Mouse (Mus musculus) heart, embryonic 13.5 days (tissue): ENCODE measurements around the gene Gm38393. TPM values are rescaled to one million over a fixed set of nuclear protein-coding genes. Genes with fewer than 3 reads are reported as not detected.

Source experiments
- ATAC-seq: fragments of 200-750 bp; cut with Nextera tagmentation; 2 replicates; pipeline ENCODE4 v1.8.0; 2017; ENCODE audit warnings: moderate TSS enrichment; ENCODE audit not compliant: insufficient number of reproducible peaks, low FRiP score, low TSS enrichment; ENCODE audit errors: extremely low read depth
- H3K27ac ChIP-seq: fragments of 300-500 bp; sonication (generic); replicated peaks from 2 replicates; pipeline ENCODE4 v1.5.1; 2015; ENCODE audit warnings: moderate library complexity, mild to moderate bottlenecking, inconsistent platforms
- H3K27me3 ChIP-seq: fragments of 300-500 bp; sonication (generic); replicated peaks from 2 replicates; pipeline ENCODE4 v1.6.1; 2015; ENCODE audit warnings: mild to moderate bottlenecking, inconsistent platforms
- H3K36me3 ChIP-seq: fragments of 300-500 bp; sonication (generic); 2 replicates; pipeline ENCODE4 v1.6.1; 2015; ENCODE audit warnings: mild to moderate bottlenecking, inconsistent platforms
- H3K4me1 ChIP-seq: fragments of 300-500 bp; sonication (generic); 2 replicates; pipeline ENCODE4 v1.6.1; 2015; ENCODE audit warnings: inconsistent platforms
- H3K4me2 ChIP-seq: fragments of 300-500 bp; sonication (generic); 2 replicates; pipeline ENCODE4 v1.6.1; 2015; ENCODE audit warnings: inconsistent platforms, mild to moderate bottlenecking, moderate library complexity
- H3K4me3 ChIP-seq: fragments of 300-500 bp; sonication (generic); 2 replicates; pipeline ENCODE4 v1.5.1; 2015; ENCODE audit warnings: moderate library complexity, mild to moderate bottlenecking, inconsistent platforms
- H3K9ac ChIP-seq: fragments of 300-500 bp; sonication (generic); 2 replicates; pipeline ENCODE4 v1.6.1; 2015; ENCODE audit warnings: inconsistent platforms, mild to moderate bottlenecking, moderate library complexity
- H3K9me3 ChIP-seq: fragments of 300-500 bp; sonication (generic); 2 replicates; pipeline ENCODE4 v1.6.1; 2016; ENCODE audit warnings: inconsistent platforms
- WGBS: fragments of 180-500 bp; shearing (Covaris S2); methylation state at CpG from one replicate; pipeline ENCODE4 v1.1.7; 2015; ENCODE audit warnings: mixed read lengths; 5-methylcytosine and 5-hydroxymethylcytosine counted together
- polyA plus RNA-seq: library from polyadenylated mRNA; unstranded; fragments of >200 nt; fragmentation: Nextera tagmentation; extraction: Ambion mirVana; gene quantifications from 2 replicates; pipeline ENCODE4 v1.2.1, GENCODE M21; 2015

Gene Gm38393
- polyA plus RNA-seq, result 0.11 and 0.48 TPM in 2 replicates

DNA sequence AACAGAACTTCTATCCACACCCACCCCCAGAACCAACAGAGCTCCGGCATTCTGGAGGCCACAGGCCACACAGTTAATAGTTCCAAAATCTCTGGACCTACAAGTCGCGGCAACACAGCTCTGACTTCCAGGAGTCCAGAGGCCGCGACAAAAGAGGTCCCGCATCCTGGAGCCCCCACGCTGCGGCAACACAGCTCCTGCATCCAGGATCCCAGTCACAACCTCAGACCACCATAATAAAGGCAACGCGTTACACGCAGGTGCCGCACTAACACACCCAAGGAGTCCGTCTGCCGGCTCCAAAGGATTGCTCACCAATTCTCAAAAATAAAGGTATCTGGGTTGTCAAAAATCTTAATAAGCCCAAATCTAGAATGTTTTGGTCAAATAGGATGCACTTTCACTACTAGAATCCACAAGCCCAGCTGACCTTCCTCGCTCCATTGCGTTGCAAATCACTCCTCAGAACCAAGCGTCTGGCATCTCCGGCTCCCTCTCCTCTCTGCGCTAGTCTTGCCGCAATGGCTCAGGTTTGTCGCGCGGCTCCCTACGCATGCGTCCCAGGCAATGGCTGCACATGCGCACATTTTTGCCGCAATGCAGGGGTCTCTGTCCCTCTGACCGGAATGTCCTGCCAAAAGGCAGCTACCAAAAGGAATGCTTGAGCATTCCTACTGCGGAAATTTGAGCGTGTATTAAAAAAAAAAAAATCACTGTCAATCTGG lies at the start of gene Gm38393, which contains the start of gene Snurf:
Gene Gm38393, minus strand, starts transcription at position 459 of the 725 bp plus-strand sequence.
Gene Snurf, minus strand, starts transcription at position 444 of the 725 bp plus-strand sequence.
- H3K4me3 ChIP-seq, result peak within 1 kb of the TSS; percentile 68
- no peaks in the 10 kb centered on the region for H3K27me3 ChIP-seq
- peaks cover 30% of the 10 kb centered on the region for H3K9me3 ChIP-seq
- no peaks in the 10 kb centered on the region for H3K36me3 ChIP-seq
- H3K4me2 ChIP-seq, result peak within 1 kb of the TSS; percentile 72
- peak within 1 kb of the TSS; percentile 83 for H3K9ac ChIP-seq
- peak within 1 kb of the TSS; percentile 50 for H3K27ac ChIP-seq
- ATAC-seq, result no peak
- H3K4me1 ChIP-seq, result no peaks in the 10 kb centered on the region
- 43% methylated on average over 30 of the region's 30 CpGs for WGBS

- Histone ChIP-seq H3K27me3 (no peaks in the 10 kb centered on the region), H3K36me3 (no peaks in the 10 kb centered on the region), H3K9me3 (no peaks in the 10 kb centered on the region), H3K4me3 (no peak overlapping the region), H3K27ac (no peak overlapping the region), H3K4me2 (no peak overlapping the region), H3K9ac (no peak overlapping the region), H3K4me1 (no peaks in the 10 kb centered on the region)
- no peak for ATAC-seq
- WGBS, result 60% methylated on average over 6 of the region's 6 CpGs
These were observed 42.8 kb upstream of the Gm38393 start for GRCm38 (mm10) chr7:60047481-60048201.

DNA sequence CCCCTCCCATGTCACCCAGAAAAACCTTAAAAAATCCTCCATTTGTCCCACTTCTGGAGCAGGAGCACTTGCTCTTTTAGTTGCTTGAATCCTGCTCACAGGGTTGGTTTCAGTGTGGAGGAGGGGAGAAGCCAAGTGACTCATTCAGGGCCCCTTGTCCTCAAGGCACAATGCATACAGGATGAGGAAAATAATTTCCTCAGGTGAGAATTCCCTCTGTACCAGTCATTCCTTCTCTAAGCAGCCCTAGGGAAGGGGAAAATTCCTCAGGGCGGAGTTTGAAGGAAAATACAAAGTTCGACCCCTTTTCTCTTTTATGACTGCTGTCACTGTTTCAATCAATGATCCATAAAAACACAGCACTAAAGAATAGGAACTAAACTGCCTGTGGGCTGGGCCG lies 8.3 kb upstream of the Gm38393 start:
- Histone ChIP-seq H3K27me3 (no peaks in the 10 kb centered on the region), H3K9ac (no peak overlapping the region), H3K4me3 (no peak overlapping the region), H3K27ac (no peak overlapping the region), H3K36me3 (no peaks in the 10 kb centered on the region), H3K4me2 (no peak overlapping the region), H3K9me3 (0 out of 2 replicates have a peak, but pooled peaks cover 3% of the 10 kb centered on the region), H3K4me1 (no peaks in the 10 kb centered on the region)
- ATAC-seq, result no peak
- 73% methylated on average over 3 of the region's 3 CpGs for WGBS

DNA sequence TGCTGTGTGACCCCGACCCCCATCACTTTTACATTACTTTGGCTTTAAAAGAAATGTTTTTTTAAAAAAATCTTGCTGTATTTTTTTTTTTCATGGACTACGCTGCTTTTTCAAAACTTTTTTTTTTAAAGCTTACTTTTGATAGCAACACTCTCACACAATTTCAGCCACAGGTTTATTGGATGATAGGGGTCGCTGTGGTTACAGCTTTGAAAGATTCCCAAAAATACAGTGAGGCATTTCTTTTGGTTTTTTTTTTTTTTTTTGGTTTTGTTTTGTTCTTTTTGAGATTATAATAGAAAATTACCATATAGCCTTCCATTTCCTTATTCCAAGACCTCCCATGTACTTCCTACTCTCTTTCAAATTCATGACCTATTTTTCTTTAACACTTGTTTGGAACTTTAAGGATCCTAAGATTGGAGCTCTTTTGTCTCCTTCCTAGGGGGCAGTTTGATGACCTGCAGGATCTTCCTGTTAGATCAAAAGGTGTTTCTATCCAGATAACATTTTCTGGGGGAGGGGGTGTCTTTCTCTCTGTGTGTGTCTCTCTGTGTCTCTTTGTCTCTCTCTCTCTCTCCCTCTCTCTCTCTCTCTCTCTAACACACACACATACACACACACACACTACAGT lies 3.0 kb upstream of the Gm38393 start:
- Histone ChIP-seq H3K4me2 (no peak overlapping the region), H3K9me3 (peaks cover 27% of the 10 kb centered on the region), H3K27ac (no peak overlapping the region), H3K27me3 (no peaks in the 10 kb centered on the region), H3K4me1 (no peaks in the 10 kb centered on the region), H3K36me3 (no peaks in the 10 kb centered on the region), H3K9ac (no peak overlapping the region), H3K4me3 (no peak overlapping the region)
- no peak for ATAC-seq
- 34% methylated on average over 3 of the region's 3 CpGs for WGBS

- H3K36me3 ChIP-seq, result no peaks in the 10 kb centered on the region
- H3K4me3 ChIP-seq, result no peak overlapping the region
- H3K27me3 ChIP-seq, result no peaks in the 10 kb centered on the region
- WGBS, result 59% methylated on average over 2 of the region's 2 CpGs
- H3K4me2 ChIP-seq, result no peak overlapping the region
- no peak overlapping the region for H3K27ac ChIP-seq
- H3K4me1 ChIP-seq, result no peaks in the 10 kb centered on the region
- ATAC-seq, result no peak
- H3K9me3 ChIP-seq, result peaks cover 30% of the 10 kb centered on the region
- H3K9ac ChIP-seq, result no peak overlapping the region
These were observed 1.4 kb upstream of the Gm38393 start for GRCm38 (mm10) chr7:60006262-60006661.

GRCm38 (mm10) chr7:60003921-60004605 lies 801 bp downstream of the Gm38393 start:
- peaks cover 30% of the 10 kb centered on the region for H3K9me3 ChIP-seq
- H3K27me3 ChIP-seq, result no peaks in the 10 kb centered on the region
- H3K4me1 ChIP-seq, result no peaks in the 10 kb centered on the region
- H3K9ac ChIP-seq, result peak overlapping the region; percentile 83
- peak; percentile 29; the same call in 1 of the 2 replicates for ATAC-seq
- H3K4me2 ChIP-seq, result peak overlapping the region; percentile 72
- peak overlapping the region; percentile 68 for H3K4me3 ChIP-seq
- no peaks in the 10 kb centered on the region for H3K36me3 ChIP-seq
- 50% methylated on average over 22 of the region's 22 CpGs for WGBS
- peak overlapping the region; percentile 50 for H3K27ac ChIP-seq

DNA sequence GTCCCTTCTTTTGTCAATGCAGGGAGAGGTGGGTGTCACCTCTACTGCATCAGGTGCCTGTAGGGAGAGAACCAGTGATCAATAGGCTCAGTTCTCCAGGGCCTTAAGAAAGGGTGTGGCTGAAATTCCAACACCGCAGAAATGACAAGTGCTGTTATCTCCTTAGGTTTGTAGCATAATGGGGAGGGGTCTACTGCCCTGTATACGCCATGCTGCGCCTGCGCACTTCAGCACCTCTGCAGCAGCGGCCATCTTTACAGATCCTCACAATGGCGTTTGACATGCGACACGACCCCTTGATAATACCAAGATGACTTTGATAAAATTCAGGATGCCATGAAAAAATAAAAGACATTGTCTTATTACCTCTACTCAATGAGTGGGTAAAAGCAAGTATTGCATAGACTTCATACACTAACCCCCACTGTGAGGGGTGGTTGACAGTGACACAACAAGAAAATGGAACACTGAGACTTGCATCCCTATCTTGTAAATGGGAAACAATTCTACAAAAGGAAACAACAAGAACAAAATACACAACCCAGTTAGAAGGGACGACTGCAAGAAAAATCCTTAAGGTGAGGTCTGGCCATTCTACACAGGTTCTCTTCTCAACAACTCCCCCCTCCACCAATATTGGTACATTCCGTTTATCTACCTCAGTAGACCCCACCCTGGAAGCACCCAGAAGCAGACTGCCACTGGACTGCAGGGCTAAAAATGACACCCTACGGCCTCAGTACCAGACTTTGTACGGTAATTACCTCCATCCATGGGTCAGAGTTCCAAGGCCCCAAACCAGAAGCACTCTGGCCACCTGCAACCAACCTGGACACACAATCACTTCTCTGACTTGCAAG lies 1.6 kb downstream of the Gm38393 start:
- Histone ChIP-seq H3K36me3 (no peaks in the 10 kb centered on the region), H3K27ac (no peak overlapping the region), H3K27me3 (no peaks in the 10 kb centered on the region), H3K4me3 (peak overlapping the region; percentile 68), H3K4me2 (peak overlapping the region; percentile 72), H3K9me3 (peaks cover 30% of the 10 kb centered on the region), H3K4me1 (no peaks in the 10 kb centered on the region), H3K9ac (peak overlapping the region; percentile 83)
- 50% methylated on average over 12 of the region's 12 CpGs for WGBS
- peak; percentile 40; the same call in 1 of the 2 replicates for ATAC-seq

GRCm38 (mm10) chr7:59978646-59979045 lies 26.2 kb downstream of the Gm38393 start:
- 59% methylated on average over 1 of the region's 1 CpGs for WGBS
- no peak for ATAC-seq
- Histone ChIP-seq H3K27ac (no peak overlapping the region), H3K4me2 (no peak overlapping the region), H3K9me3 (no peaks in the 10 kb centered on the region), H3K27me3 (no peaks in the 10 kb centered on the region), H3K9ac (no peak overlapping the region), H3K36me3 (peaks cover 13% of the 10 kb centered on the region), H3K4me1 (no peaks in the 10 kb centered on the region), H3K4me3 (no peak overlapping the region)
